Mouse (Mus musculus): ENCODE data around the gene 4933402J07Rik.

4933402J07Rik gene

DNA sequence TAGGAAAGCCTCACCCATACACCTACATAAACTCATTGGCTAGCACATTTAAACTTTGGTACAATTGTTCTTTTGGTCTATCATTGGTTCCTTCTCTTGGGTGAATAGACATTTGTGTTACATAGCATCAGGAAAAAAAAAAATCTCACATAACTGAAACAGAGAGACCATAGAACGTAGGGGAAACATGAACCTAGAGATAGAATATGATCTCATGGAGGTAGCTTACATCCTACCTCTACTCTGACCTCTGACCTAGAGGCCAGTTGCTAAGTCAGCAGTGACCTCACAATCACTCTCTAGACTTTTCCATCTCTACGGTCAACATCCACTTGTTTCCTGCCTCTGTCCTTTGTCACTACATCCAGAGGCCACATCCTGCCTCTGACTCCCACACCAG is at the start of gene 4933402J07Rik:
4933402J07Rik (plus strand) TSS at position 301 of the 400 bp plus-strand sequence.
- DNase-seq (ENCODE audit: low spot score in 2 of 2): no peak

DNA sequence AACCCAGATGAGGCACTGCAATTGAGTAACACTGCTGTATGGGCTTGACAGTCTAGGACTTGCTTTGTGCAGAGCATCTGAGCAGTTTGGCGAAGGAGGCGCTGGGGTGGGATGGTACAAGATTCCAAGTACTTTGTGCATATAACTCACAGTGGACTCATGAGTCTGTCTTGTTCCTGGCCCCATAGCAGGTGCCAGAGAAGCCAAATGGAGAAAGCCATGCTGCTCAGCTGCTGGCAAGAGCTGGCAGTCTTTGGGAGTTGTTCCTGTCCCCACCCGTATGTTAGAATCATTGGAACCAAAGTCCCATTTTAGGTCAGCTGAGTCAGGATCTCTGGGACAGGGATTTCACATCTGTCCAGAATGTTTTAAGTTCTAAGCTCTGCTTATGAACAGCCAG is 46.5 kb upstream of the 4933402J07Rik start:
- DNase-seq (ENCODE audit: low spot score in 2 of 2): no peak

GRCm38 (mm10) chr8:87525006-87525405 is 38.6 kb upstream of the 4933402J07Rik start:
- DNase-seq (ENCODE audit: low spot score in 2 of 2): no peak

DNA sequence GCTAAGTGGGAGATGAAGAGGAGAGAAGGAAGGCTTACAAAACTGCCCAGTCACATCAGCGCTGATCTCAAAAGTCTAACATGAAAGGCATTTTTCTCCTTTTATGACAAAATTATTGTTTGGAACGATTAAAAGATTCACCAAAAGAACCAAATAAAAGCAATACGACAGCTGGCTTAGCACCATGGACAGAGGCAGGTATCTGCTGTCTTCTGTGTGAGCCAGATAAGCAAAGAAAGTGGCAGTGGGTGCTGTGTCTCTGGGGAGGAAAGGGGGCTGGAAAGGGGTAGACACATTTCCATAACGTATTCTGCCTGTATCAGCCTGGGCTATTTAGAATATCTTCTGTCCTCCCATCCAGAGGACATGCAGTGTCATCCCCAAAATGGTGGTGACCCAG is 32.5 kb upstream of the 4933402J07Rik start:
- DNase-seq (ENCODE audit: low spot score in 2 of 2): no peak

DNA sequence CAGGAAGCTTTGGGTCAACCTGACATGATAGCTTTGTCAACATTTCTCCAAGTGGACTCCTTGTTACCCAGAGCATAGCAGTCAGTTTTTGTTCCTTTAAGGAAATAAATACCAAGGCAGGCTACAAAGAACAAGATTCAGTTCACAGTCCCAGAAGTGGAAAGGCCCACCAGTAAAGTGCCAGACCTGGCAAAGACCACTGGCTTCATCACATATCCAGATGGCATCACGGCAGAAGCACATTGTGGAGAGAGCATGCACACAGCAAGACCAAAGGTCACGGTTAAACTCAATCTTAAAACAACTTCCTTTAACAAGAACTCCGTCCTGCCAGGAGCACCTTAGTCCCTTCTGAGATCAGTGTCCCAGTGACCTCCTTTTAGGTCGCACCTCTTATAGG is 30.2 kb upstream of the 4933402J07Rik start:
- no peak for DNase-seq (ENCODE audit: low spot score in 2 of 2)

GRCm38 (mm10) chr8:87534846-87535245 is 28.8 kb upstream of the 4933402J07Rik start:
- no peak for DNase-seq (ENCODE audit: low spot score in 2 of 2)

GRCm38 (mm10) chr8:87536615-87537329 is 26.9 kb upstream of the 4933402J07Rik start:
- DNase-seq (ENCODE audit: low spot score in 2 of 2): peak in 1 of 2 experiments; percentile 69

DNA sequence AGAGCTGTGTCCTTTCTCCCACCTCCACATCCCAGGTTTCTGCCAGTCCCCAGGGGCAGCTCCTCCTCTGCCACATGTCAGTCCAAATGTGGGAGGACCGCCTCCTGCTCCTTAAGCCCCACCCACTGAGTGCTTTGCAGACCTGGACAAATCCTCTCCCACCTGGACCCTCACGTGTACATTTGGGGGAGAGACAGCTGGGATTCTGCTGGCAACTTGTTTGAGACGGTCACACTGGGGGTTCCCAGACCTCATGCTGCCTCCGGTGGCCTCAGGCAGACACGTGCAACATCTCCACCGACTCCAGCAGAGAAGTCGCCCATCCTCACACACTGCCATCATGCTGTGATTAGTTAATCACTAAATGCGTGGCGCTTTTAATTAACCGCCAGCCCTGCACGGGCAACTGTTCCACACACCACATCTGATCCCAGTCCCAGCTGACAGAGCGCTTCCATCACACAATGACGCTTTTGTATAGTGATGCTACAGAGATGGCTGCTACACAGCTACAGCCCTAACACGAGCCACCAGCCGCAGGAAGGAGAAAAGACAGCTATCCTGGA is 23.7 kb upstream of the 4933402J07Rik start:
- DNase-seq (ENCODE audit: low spot score in 2 of 2): peak; percentile 16 to 18

GRCm38 (mm10) chr8:87549881-87550280 is 13.8 kb upstream of the 4933402J07Rik start:
- no peak for DNase-seq (ENCODE audit: low spot score in 2 of 2)

DNA sequence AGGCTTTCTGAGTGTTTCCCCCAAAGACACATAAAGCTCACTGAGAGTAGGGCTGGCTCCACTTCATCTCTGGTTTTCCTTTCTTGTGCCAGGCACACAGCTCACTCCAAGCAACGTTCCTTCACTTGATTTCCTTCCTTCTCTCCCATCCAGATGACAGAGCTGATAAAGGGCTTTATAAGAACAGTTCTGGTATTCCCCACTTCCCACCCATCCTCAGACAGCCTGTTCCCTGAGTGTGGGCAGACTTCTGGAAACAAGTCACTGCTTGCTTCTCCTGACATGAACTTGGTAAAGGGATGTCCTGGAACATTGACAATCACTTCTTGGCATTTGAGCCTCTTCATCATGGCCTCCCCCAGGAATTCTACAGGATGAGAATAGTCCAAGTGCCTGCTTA is 10.9 kb upstream of the 4933402J07Rik start:
- DNase-seq (ENCODE audit: low spot score in 2 of 2): no peak

- DNase-seq (ENCODE audit: low spot score in 2 of 2): no peak
Observed at GRCm38 (mm10) chr8:87560801-87561200, 2.9 kb upstream of the 4933402J07Rik start.

- DNase-seq (ENCODE audit: low spot score in 2 of 2): no peak
Observed at GRCm38 (mm10) chr8:87569203-87569602, 5.5 kb downstream of the 4933402J07Rik start.

DNA sequence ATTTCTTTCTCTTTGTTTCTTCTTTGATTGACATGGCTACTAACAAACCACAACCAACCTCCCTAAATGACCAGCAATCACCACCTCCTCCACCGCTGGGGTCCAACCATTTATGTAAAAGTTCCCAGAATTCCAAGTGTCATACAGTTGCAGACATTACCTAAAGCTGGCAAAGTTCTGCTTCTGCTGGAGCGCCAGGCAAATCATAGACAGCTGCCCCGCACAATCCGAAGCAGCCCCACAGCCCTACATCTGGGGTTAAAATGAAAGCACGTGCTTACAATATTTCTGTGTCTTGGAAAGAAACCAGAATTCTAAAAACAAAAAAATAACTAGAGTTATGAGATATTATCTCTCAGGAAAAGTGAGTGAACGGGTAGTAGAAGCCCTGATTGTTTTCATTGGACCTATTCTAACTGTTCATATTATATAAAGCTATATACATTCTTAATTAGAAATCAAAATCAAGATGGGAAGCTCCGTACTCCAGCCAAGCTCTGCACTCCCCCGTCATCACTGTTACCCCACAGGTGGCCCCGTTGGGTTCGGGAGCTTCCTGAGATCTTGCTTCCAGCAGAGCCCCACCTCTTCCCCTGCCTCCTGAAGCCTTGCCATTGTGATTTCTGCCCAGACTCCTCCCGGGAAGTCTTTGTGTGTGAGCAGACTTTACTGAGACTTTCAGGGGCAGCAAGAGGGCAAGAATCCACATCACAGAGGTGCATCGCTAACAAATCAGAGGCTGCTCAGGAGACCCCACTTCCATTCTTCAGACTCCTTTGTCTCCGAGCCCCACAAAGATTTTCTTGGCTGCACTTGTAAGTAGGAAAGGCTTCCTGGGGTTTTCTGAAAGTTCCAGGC is 6.3 kb downstream of the 4933402J07Rik start:
- DNase-seq (ENCODE audit: low spot score in 2 of 2): no peak

GRCm38 (mm10) chr8:87570564-87570855 is 6.9 kb downstream of the 4933402J07Rik start:
- no peak for DNase-seq (ENCODE audit: low spot score in 2 of 2)

- no peak for DNase-seq (ENCODE audit: low spot score in 2 of 2)
Observed at GRCm38 (mm10) chr8:87570880-87571279, 7.2 kb downstream of the 4933402J07Rik start.

GRCm38 (mm10) chr8:87594272-87594671 is 30.6 kb downstream of the 4933402J07Rik start:
- peak; percentile 20 to 50 for DNase-seq (ENCODE audit: low spot score in 2 of 2)

DNA sequence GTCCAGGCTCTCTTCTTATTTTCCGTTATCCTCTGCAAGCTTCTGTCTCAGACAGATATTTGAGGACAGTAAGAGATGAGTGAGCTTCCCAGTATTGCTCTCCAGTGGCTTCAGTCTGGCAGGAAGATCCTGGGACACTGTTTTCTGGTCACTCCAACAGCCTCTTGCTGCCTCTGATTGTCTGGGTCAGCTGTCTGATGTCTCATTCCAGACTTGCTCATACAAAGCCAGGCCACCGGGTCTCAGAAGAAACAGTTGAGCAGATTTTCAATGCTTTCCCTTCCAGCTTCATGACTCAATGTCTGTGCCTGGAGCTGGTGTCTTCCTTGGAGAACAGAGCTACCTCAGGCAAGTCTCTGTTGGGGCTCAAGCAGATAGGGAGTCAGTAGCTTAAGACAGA is 39.1 kb downstream of the 4933402J07Rik start:
- DNase-seq (ENCODE audit: low spot score in 2 of 2): no peak

DNA sequence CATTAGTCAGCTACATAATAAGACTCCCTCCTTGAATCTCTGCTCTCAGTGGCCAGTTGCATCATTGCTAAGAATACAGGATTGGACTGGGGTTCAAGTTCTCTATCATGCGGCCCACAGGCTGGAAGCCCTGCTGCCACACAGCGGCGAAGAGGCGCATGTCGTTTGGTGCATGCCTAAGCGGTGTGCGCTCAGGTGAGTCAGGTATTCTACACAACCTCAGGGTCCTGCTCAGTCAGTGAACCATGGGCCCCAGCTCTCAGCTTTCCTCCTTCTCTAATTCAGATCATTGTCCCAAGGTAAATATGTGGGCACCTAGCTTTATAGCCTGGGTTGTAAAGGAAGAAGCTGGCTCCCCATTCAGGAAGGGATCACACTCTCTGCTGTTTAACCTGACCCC is 45.5 kb downstream of the 4933402J07Rik start:
- DNase-seq (ENCODE audit: low spot score in 2 of 2): no peak

DNA sequence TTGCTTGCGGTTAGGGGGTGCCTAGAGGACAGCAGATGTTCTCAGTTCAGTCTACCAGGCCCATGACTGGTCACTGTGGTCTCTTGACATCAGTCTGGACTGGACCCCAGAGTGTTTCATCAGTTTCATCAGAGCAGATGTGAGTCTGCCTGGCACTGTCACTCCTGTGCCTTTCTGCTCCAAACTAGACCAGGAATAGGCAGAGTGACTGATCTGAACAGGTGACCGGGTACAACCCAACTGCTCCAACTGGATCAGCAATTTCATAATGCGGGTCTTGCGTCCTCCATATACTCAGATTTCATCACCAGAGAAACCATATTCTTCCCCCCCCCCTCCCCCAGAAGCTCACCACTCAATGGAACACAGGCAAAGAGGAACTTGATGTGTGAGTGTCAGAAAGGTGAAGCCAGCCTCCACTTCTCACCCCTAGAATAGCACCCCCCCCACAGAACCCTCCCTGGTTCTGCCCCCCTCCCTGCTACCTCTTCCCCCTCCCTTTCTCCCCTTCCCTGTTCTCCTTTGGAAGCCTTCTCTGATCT is 46.1 kb downstream of the 4933402J07Rik start:
- DNase-seq (ENCODE audit: low spot score in 2 of 2): no peak

- no peak for DNase-seq (ENCODE audit: low spot score in 2 of 2)
Observed at GRCm38 (mm10) chr8:87613701-87614100, 50.0 kb downstream of the 4933402J07Rik start.

- DNase-seq (ENCODE audit: low spot score in 2 of 2): no peak
Observed at GRCm38 (mm10) chr8:87619118-87619517, 55.5 kb downstream of the 4933402J07Rik start.

- DNase-seq (ENCODE audit: low spot score in 2 of 2): no peak
Observed at GRCm38 (mm10) chr8:87619529-87619928, 55.9 kb downstream of the 4933402J07Rik start.

DNA sequence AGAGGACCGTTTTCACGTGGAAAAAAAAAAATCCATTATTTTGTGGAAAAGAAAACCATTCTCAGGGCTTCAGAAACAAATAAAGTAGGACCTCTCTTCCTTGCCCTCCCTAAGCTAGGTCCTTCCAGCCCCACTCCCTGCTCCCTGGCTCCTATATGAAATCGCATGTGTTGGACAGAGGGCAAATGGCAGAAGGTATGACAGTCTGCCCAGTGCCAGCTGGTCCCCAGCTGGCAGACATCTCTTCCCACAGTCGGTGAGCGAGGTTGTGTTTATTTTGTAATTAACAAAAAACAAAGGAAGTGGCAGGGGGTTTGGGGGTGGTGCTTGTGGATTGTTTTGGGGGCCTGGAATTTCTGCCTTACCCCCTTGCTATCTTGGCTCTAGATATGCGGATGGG is 56.6 kb downstream of the 4933402J07Rik start:
- DNase-seq (ENCODE audit: low spot score in 2 of 2): no peak

Data from frontal cortex, postnatal 14 days (tissue).